ENCODE assay signal across 8 mouse cellular contexts in the genomic region with DNA sequence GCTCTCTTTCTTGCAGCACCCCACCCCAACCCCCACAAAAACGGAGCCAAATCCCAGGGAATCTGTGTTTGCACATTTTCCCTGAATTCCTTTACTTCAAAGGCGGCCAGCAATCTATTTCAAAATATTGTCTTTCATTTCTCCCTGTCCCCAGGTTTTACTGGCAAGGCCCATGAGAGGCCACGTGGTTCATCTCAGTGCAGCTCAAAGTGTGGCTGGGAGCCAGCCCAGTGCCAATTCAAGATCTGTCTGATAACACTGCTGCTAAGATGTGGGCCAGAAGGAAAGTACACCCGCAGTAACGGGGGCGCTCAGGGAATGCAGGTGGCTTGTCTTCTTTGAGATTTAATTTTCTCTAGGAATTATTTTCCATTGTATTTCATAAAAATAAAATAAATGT. TPM values are rescaled to one million over a fixed set of nuclear protein-coding genes. Genes with fewer than 3 reads are reported as not detected.
DNase-seq lines count a peak whose midpoint lies in the region; ATAC-seq lines count a peak whose summit lies in the region.

No protein-coding gene starts in this region.

- H3K4me3 ChIP-seq in hindbrain, embryonic 11.5 days (ENCODE audit: low read depth, low read length): no peak overlapping the region
- H3K4me3 ChIP-seq in stomach, embryonic 15.5 days (replicated peaks): peak overlapping the region; percentile 47

- ATAC-seq in hindbrain, embryonic 11.5 days (ENCODE audit: low FRiP score): no peak
- no peak for ATAC-seq in stomach, embryonic 15.5 days (ENCODE audit: insufficient read depth, low FRiP score, low read depth)

- H3K27ac ChIP-seq in hindbrain, embryonic 11.5 days (ENCODE audit: low read depth, low read length): no peak overlapping the region
- H3K27ac ChIP-seq in stomach, embryonic 15.5 days: no peak overlapping the region

- DNase-seq in left cerebral cortex, adult 18-20 months (ENCODE audit: low spot score in 2 of 2): peak; percentile 52 to 70
- no peak for DNase-seq in left cerebral cortex, adult 11 months (ENCODE audit: low spot score)
- peak; percentile 83 for DNase-seq in cerebellum, adult 11-12 months
- DNase-seq in hindbrain, embryonic 11.5 days (ENCODE audit: low spot score): no peak
- peak; percentile 52 to 56 for DNase-seq in layer of hippocampus, adult 8-10 months (ENCODE audit: low spot score in 2 of 2)
- DNase-seq in lung, postnatal 14 days: peak; percentile 69
- no peak for DNase-seq in spleen, postnatal 36 days (ENCODE audit: low spot score in 2 of 2)

- H3K9me3 ChIP-seq in hindbrain, embryonic 11.5 days (ENCODE audit: control insufficient read depth, low read length): no peaks in the 10 kb centered on the region
- no peaks in the 10 kb centered on the region for H3K9me3 ChIP-seq in stomach, embryonic 15.5 days

- H3K27me3 ChIP-seq in hindbrain, embryonic 11.5 days (ENCODE audit: control insufficient read depth, insufficient read depth, low read length): peaks cover 2% of the 10 kb centered on the region; the same call in 1 of the 2 replicates
- no peaks in the 10 kb centered on the region for H3K27me3 ChIP-seq in stomach, embryonic 15.5 days (replicated peaks)

- no peak overlapping the region for H3K9ac ChIP-seq in hindbrain, embryonic 11.5 days (ENCODE audit: low read depth, low read length)
- no peak overlapping the region for H3K9ac ChIP-seq in stomach, embryonic 15.5 days

- no peaks in the 10 kb centered on the region for H3K36me3 ChIP-seq in hindbrain, embryonic 11.5 days (ENCODE audit: control insufficient read depth, insufficient read depth, low read length)
- H3K36me3 ChIP-seq in stomach, embryonic 15.5 days: no peaks in the 10 kb centered on the region

- WGBS in hindbrain, embryonic 11.5 days: 26% methylated on average over 6 of the region's 6 CpGs
- WGBS in stomach, embryonic 15.5 days: 21% methylated on average over 6 of the region's 6 CpGs

- no peaks in the 10 kb centered on the region; the same call in 1 of the 2 replicates for H3K4me1 ChIP-seq in hindbrain, embryonic 11.5 days (replicated peaks; ENCODE audit: control insufficient read depth, insufficient read depth, low read length)
- H3K4me1 ChIP-seq in stomach, embryonic 15.5 days: peaks cover 15% of the 10 kb centered on the region

- peak overlapping the region; percentile 75; the same call in 1 of the 2 replicates for H3K4me2 ChIP-seq in hindbrain, embryonic 11.5 days (replicated peaks; ENCODE audit: low read depth, low read length)
- peak overlapping the region; percentile 92 for H3K4me2 ChIP-seq in stomach, embryonic 15.5 days

RNA-seq across cellular contexts. Expression of a gene that starts 27.5 kb away (rescaled TPM):
- total RNA-seq in left cerebral cortex, adult 18-20 months (2021): 1 to 10 TPM; 1.6 to 1.7 TPM
- polyA plus RNA-seq in hindbrain, embryonic 11.5 days (2014; fragmentation: Nextera tagmentation; extraction: Ambion mirVana): 6.8 and 7.1 TPM in 2 replicates
- total RNA-seq in layer of hippocampus, adult 8-10 months (2022): 1 to 10 TPM; 2.0 to 3.0 (median 2.8) TPM
- 1.7 and 2.7 TPM in 2 replicates for polyA plus RNA-seq in stomach, embryonic 15.5 days (2015; fragmentation: Nextera tagmentation; extraction: Ambion mirVana)

RNA-seq across cellular contexts. Expression of a gene that starts 56.5 kb away (rescaled TPM):
- total RNA-seq in left cerebral cortex, adult 18-20 months (2021): 100 to 1,000 TPM; 110 to 114 TPM
- 11.2 and 14.5 TPM in 2 replicates for polyA plus RNA-seq in hindbrain, embryonic 11.5 days (2014; fragmentation: Nextera tagmentation; extraction: Ambion mirVana)
- 100 to 1,000 TPM; 109 to 118 (median 115) TPM for total RNA-seq in layer of hippocampus, adult 8-10 months (2022)
- 2.8 and 3.4 TPM in 2 replicates for polyA plus RNA-seq in stomach, embryonic 15.5 days (2015; fragmentation: Nextera tagmentation; extraction: Ambion mirVana)

Comparison
In these comparisons a context has a peak if more than half of its experiments do, and no peak if none do; other contexts are left out.
1. DNase-seq: peak in left cerebral cortex, adult 18-20 months (2 of 2), cerebellum, adult 11-12 months (single experiment), layer of hippocampus, adult 8-10 months (2 of 2) and lung, postnatal 14 days (single experiment); none in left cerebral cortex, adult 11 months (single experiment), hindbrain, embryonic 11.5 days (single experiment) and spleen, postnatal 36 days (0 of 2).